Mouse (Mus musculus) G1E (cell line): ENCODE measurements at regions not wholly inside any gene's neighbourhood (a gene's known extent, or its start where the extent isn't known, plus 50 kb on each side); places are given as distances from the start of the nearest gene placed in this dataset.

Experiments used
- ATAC-seq: 2 replicates; pipeline ENCODE4 v1.8.0; 2016; ENCODE audit warnings: mild to moderate bottlenecking; ENCODE audit not compliant: insufficient number of reproducible peaks, poor library complexity, low FRiP score, severe bottlenecking; ENCODE audit errors: extremely low read depth
- DNase-seq: peaks from one replicate; pipeline ENCODE4 v3.0.0; 2012; ENCODE audit warnings: low spot score
- H3K27me3 ChIP-seq: 2 replicates; pipeline ENCODE4 v1.6.1; 2012; ENCODE audit warnings: mild to moderate bottlenecking, low read length, inconsistent platforms; ENCODE audit not compliant: insufficient read depth
- H3K36me3 ChIP-seq: replicated peaks from 2 replicates; pipeline ENCODE3; 2012; ENCODE audit warnings: mild to moderate bottlenecking, inconsistent platforms
- H3K4me1 ChIP-seq: 2 replicates; pipeline ENCODE4 v1.6.1; 2012; ENCODE audit warnings: low read depth, low read length, inconsistent platforms, mixed read lengths; ENCODE audit not compliant: insufficient read depth
- H3K4me3 ChIP-seq: 2 replicates; pipeline ENCODE4 v1.5.1; 2012; ENCODE audit warnings: low read depth, mild to moderate bottlenecking, inconsistent platforms, low read length, moderate library complexity, mixed read lengths
- H3K9me3 ChIP-seq: replicated peaks from 2 replicates; pipeline ENCODE4 v1.6.1; 2012; ENCODE audit warnings: inconsistent platforms
- CTCF ChIP-seq: IDR thresholded peaks from 2 replicates; pipeline ENCODE4 v1.5.1; 2012; ENCODE audit warnings: low read depth, low read length, inconsistent platforms, mixed read lengths
- GATA1 ChIP-seq: IDR thresholded peaks from 2 replicates; pipeline ENCODE4 v1.6.1; 2012; ENCODE audit warnings: borderline replicate concordance, low read length, inconsistent platforms, mixed read lengths
- GATA2 ChIP-seq: IDR thresholded peaks from 2 replicates; pipeline ENCODE4 v1.6.1; 2012; ENCODE audit warnings: low read depth, low read length, inconsistent platforms, borderline replicate concordance
- POLR2AphosphoS5 ChIP-seq: IDR thresholded peaks from 2 replicates; pipeline ENCODE4 v1.6.1; 2012; ENCODE audit warnings: low read depth, low read length, inconsistent platforms; ENCODE audit not compliant: insufficient replicate concordance
- TAL1 ChIP-seq: conservative IDR thresholded peaks from 2 replicates; pipeline ENCODE4 v1.6.1; 2012; ENCODE audit warnings: low read depth, low read length, inconsistent platforms, mixed read lengths

DNA sequence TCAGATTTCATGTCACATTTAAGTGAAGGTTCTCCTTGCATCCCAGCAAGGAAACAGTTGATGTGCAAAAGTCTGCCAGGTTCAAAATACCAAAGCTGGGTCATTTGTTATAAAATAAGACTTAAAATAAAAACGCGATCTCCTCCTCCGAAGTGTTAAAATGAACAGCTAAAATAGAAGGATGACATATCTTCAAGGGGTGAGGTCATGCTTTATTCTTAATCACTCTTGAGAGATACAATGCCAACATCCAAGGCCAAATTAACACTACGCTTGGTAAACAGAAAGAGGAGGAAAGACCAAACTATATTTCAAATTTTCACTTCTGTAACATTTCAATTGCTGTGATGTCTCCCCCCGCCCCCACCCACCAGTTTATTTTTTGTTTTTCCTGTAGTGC, 105.2 kb downstream of the Sox4 start:
- no peaks in the 10 kb centered on the region for H3K36me3 ChIP-seq
- no peak overlapping the region for H3K4me3 ChIP-seq
- ATAC-seq, result no peak
- no peak for DNase-seq
- TF ChIP-seq GATA2, result no peak
- no peak for TF ChIP-seq TAL1
- TF ChIP-seq GATA1, result no peak
- no peak for TF ChIP-seq POLR2AphosphoS5
- no peak for TF ChIP-seq CTCF
- H3K4me1 ChIP-seq, result no peaks in the 10 kb centered on the region
- no peaks in the 10 kb centered on the region for H3K9me3 ChIP-seq
- no peaks in the 10 kb centered on the region for H3K27me3 ChIP-seq

DNA sequence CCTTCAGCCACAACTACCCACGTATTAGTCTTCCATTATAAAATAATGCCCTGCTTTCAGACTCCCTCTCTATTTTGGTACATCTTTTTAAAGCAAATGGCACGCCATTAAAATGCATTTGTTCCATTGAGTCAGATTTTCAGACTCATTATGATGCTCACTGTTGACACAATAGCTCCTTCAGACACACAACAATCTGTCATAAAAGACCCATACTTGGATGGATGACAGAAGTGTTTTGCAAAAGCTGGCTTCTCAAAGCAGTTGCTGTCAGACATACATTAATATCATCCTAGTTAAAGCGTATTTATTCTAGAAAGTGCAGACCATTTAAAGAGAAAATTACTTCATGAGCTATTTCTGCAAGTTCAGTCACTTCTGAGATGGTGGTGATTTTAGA, 106.0 kb downstream of the Sox4 start:
- TF ChIP-seq GATA1, result no peak
- no peak for TF ChIP-seq TAL1
- TF ChIP-seq GATA2, result no peak
- no peak for TF ChIP-seq POLR2AphosphoS5
- TF ChIP-seq CTCF, result no peak
- Histone ChIP-seq H3K9me3 (no peaks in the 10 kb centered on the region), H3K4me3 (no peak overlapping the region), H3K4me1 (no peaks in the 10 kb centered on the region), H3K36me3 (no peaks in the 10 kb centered on the region), H3K27me3 (no peaks in the 10 kb centered on the region)
- no peak for DNase-seq
- no peak for ATAC-seq

DNA sequence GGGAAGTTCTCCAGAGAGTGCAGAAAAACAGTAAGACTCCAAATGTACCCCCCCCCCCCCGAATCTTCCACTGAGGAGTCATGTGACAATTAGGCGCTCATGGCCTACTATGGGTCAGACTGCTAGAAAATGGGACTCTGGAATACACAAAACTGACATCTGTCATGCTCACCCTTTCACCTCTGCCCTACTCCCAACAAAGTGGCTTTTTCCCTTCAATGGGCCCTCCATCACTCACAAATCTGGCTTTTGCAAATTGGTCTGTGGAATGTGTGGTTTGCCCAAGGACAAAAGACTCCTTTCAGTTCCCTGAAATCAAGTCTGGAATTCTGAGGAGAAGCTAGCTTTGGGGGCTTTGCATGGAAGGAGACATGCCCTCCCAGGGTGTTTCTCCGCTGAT, 109.0 kb downstream of the Sox4 start:
- Histone ChIP-seq H3K4me1 (no peaks in the 10 kb centered on the region), H3K36me3 (no peaks in the 10 kb centered on the region), H3K9me3 (no peaks in the 10 kb centered on the region), H3K27me3 (no peaks in the 10 kb centered on the region), H3K4me3 (no peak overlapping the region)
- ATAC-seq, result no peak
- no peak for DNase-seq
- TF ChIP-seq GATA2 (no peak), TAL1 (no peak), POLR2AphosphoS5 (no peak), CTCF (no peak), GATA1 (no peak)

DNA sequence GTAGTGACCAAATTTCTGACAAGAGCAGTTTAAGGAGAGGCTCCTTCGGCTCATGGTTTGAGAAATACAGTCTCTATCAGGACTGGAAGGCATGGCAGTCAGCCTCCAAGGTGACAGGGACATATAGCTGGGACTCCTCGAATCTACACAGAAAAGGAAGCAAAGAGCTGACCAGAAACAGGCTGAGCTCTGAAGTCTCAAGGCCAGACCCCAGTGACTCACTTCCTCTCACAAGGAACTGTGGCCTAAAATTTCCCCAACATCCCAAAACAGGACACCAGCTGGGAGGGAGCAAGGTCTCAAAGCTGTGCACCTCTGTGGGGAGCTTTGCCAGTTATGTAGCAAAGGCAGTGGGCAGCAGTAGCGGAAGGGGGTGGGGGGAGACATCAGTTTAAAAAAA, 110.7 kb downstream of the Sox4 start:
- Histone ChIP-seq H3K9me3 (no peaks in the 10 kb centered on the region), H3K4me1 (no peaks in the 10 kb centered on the region), H3K36me3 (no peaks in the 10 kb centered on the region), H3K4me3 (no peak overlapping the region), H3K27me3 (peaks cover 2% of the 10 kb centered on the region; the same call in 1 of the 2 replicates)
- TF ChIP-seq TAL1 (no peak), CTCF (no peak), GATA1 (no peak), POLR2AphosphoS5 (no peak), GATA2 (no peak)
- DNase-seq (no peak), ATAC-seq (no peak)

DNA sequence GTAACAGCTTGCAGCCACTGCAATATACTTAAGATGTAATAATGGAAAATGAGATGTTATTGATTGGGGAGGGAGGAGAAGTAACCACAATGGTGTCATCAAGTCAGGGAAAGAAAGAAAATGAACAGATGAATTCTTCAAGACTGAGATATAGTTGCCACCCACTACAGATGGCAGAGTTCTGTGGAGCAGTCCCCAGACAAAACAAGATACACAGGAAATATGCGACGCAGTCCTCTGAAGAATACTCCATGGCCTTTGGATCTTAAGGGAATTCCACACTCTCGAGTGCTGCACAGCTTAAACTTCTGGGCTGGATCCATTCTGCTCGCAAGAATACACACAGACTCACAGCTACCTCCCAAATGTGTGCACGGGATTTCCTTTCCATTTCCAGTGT, 113.4 kb downstream of the Sox4 start:
- Histone ChIP-seq H3K9me3 (no peaks in the 10 kb centered on the region), H3K27me3 (peaks cover 2% of the 10 kb centered on the region; the same call in 1 of the 2 replicates), H3K36me3 (no peaks in the 10 kb centered on the region), H3K4me3 (no peak overlapping the region), H3K4me1 (no peaks in the 10 kb centered on the region)
- DNase-seq (no peak), ATAC-seq (no peak)
- TF ChIP-seq GATA2 (no peak), POLR2AphosphoS5 (no peak), GATA1 (no peak), TAL1 (no peak), CTCF (no peak)

DNA sequence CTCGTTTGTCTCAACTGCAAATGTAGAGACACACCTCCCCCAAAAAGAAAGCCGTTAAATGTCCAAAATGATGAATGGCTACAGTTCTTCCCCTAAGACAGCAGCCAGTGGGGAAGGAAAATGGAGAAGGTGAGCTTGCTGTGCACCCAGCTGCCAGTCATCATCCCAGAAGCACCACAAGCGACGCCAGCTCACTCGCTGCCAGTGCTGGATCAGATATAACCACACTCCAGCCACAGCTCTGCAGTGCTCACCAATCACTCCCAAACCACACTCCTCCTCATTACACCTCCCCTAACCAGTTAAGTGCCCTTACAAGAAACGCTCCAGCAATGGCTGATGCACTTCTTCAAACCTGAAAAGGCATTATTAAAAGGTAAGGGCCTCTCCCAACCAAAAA, 114.4 kb downstream of the Sox4 start:
- Histone ChIP-seq H3K27me3 (peaks cover 2% of the 10 kb centered on the region; the same call in 1 of the 2 replicates), H3K4me3 (no peak overlapping the region), H3K36me3 (no peaks in the 10 kb centered on the region), H3K4me1 (no peaks in the 10 kb centered on the region), H3K9me3 (no peaks in the 10 kb centered on the region)
- DNase-seq (no peak), ATAC-seq (no peak)
- TF ChIP-seq CTCF, result no peak
- TF ChIP-seq TAL1, result no peak
- TF ChIP-seq GATA2, result no peak
- TF ChIP-seq GATA1, result no peak
- TF ChIP-seq POLR2AphosphoS5, result no peak
